Mouse (Mus musculus): ENCODE data around the gene Prkar2b. TPM values are rescaled to one million over a fixed set of nuclear protein-coding genes. Genes with fewer than 3 reads are reported as not detected.
A peak's percentile ranks its signal among the peaks of the same experiment; 100 is the strongest.

The Prkar2b gene
- 37.3 and 38.1 TPM in 2 replicates for polyA plus RNA-seq (2015; fragmentation: Nextera tagmentation; extraction: Ambion mirVana)

GRCm38 (mm10) chr12:32061090-32061930 lies at the start of gene Prkar2b:
Gene Prkar2b (minus strand): TSS chr12:32061296.
- H3K36me3 ChIP-seq, result no peaks in the 10 kb centered on the region
- H3K27me3 ChIP-seq, result no peaks in the 10 kb centered on the region
- H3K4me2 ChIP-seq, result peak within 1 kb of the TSS; percentile 87
- H3K27ac ChIP-seq, result peak within 1 kb of the TSS; percentile 96
- under 1% methylated on average over 56 of the region's 64 CpGs for WGBS
- H3K4me1 ChIP-seq, result peaks cover 29% of the 10 kb centered on the region
- H3K4me3 ChIP-seq, result peak within 1 kb of the TSS; percentile 69
- H3K9ac ChIP-seq, result peak within 1 kb of the TSS; percentile 86
- ATAC-seq (ENCODE audit: insufficient number of reproducible peaks, insufficient read depth, low FRiP score, low TSS enrichment, low read depth), result peak; percentile 97
- no peaks in the 10 kb centered on the region for H3K9me3 ChIP-seq

- H3K4me2 ChIP-seq, result no peak overlapping the region
- no peak overlapping the region for H3K27ac ChIP-seq
- WGBS, result 78% methylated on average over 8 of the region's 8 CpGs
- H3K4me1 ChIP-seq, result peaks cover 16% of the 10 kb centered on the region
- no peaks in the 10 kb centered on the region for H3K27me3 ChIP-seq
- no peaks in the 10 kb centered on the region for H3K36me3 ChIP-seq
- ATAC-seq (ENCODE audit: insufficient number of reproducible peaks, insufficient read depth, low FRiP score, low TSS enrichment, low read depth), result no peak
- no peak overlapping the region for H3K4me3 ChIP-seq
- no peak overlapping the region for H3K9ac ChIP-seq
- no peaks in the 10 kb centered on the region for H3K9me3 ChIP-seq
These were observed 48.1 kb upstream of the Prkar2b start for GRCm38 (mm10) chr12:32109201-32109600.

- ATAC-seq (ENCODE audit: insufficient number of reproducible peaks, insufficient read depth, low FRiP score, low TSS enrichment, low read depth), result no peak
- Histone ChIP-seq H3K27me3 (no peaks in the 10 kb centered on the region), H3K27ac (no peak overlapping the region), H3K9me3 (no peaks in the 10 kb centered on the region), H3K9ac (no peak overlapping the region), H3K4me2 (no peak overlapping the region), H3K36me3 (no peaks in the 10 kb centered on the region), H3K4me1 (0 out of 2 replicates have a peak, but pooled peaks cover 4% of the 10 kb centered on the region), H3K4me3 (no peak overlapping the region)
- 49% methylated on average over 4 of the region's 4 CpGs for WGBS
These were observed 43.9 kb upstream of the Prkar2b start for GRCm38 (mm10) chr12:32104955-32105521.

- H3K36me3 ChIP-seq, result no peaks in the 10 kb centered on the region
- H3K27ac ChIP-seq, result no peak overlapping the region
- no peaks in the 10 kb centered on the region for H3K27me3 ChIP-seq
- H3K4me1 ChIP-seq, result 0 out of 2 replicates have a peak, but pooled peaks cover 4% of the 10 kb centered on the region
- H3K9me3 ChIP-seq, result no peaks in the 10 kb centered on the region
- no peak overlapping the region for H3K4me3 ChIP-seq
- 83% methylated on average over 6 of the region's 6 CpGs for WGBS
- ATAC-seq (ENCODE audit: insufficient number of reproducible peaks, insufficient read depth, low FRiP score, low TSS enrichment, low read depth), result no peak
- no peak overlapping the region for H3K9ac ChIP-seq
- no peak overlapping the region for H3K4me2 ChIP-seq
These were observed 43.4 kb upstream of the Prkar2b start for GRCm38 (mm10) chr12:32104451-32104862.

GRCm38 (mm10) chr12:32101306-32101705 lies 40.2 kb upstream of the Prkar2b start:
- Histone ChIP-seq H3K36me3 (no peaks in the 10 kb centered on the region), H3K27me3 (no peaks in the 10 kb centered on the region), H3K9me3 (no peaks in the 10 kb centered on the region), H3K4me2 (no peak overlapping the region), H3K9ac (no peak overlapping the region), H3K4me1 (0 out of 2 replicates have a peak, but pooled peaks cover 4% of the 10 kb centered on the region), H3K27ac (no peak overlapping the region), H3K4me3 (no peak overlapping the region)
- no peak for ATAC-seq (ENCODE audit: insufficient number of reproducible peaks, insufficient read depth, low FRiP score, low TSS enrichment, low read depth)
- 84% methylated on average over 4 of the region's 4 CpGs for whole genome bisulfite sequencing

GRCm38 (mm10) chr12:32099686-32100206 lies 38.6 kb upstream of the Prkar2b start:
- Histone ChIP-seq H3K4me1 (no peaks in the 10 kb centered on the region), H3K9me3 (no peaks in the 10 kb centered on the region), H3K9ac (no peak overlapping the region), H3K4me3 (no peak overlapping the region), H3K27me3 (no peaks in the 10 kb centered on the region), H3K36me3 (no peaks in the 10 kb centered on the region), H3K4me2 (no peak overlapping the region), H3K27ac (no peak overlapping the region)
- ATAC-seq (ENCODE audit: insufficient number of reproducible peaks, insufficient read depth, low FRiP score, low TSS enrichment, low read depth), result no peak
- WGBS, result 77% methylated on average over 4 of the region's 4 CpGs

GRCm38 (mm10) chr12:32098596-32098995 lies 37.5 kb upstream of the Prkar2b start:
- Histone ChIP-seq H3K9me3 (no peaks in the 10 kb centered on the region), H3K4me3 (no peak overlapping the region), H3K27ac (no peak overlapping the region), H3K4me2 (no peak overlapping the region), H3K9ac (no peak overlapping the region), H3K4me1 (no peaks in the 10 kb centered on the region), H3K36me3 (no peaks in the 10 kb centered on the region), H3K27me3 (no peaks in the 10 kb centered on the region)
- WGBS, result 60% methylated on average over 4 of the region's 4 CpGs
- no peak for ATAC-seq (ENCODE audit: insufficient number of reproducible peaks, insufficient read depth, low FRiP score, low TSS enrichment, low read depth)

- no peaks in the 10 kb centered on the region for H3K9me3 ChIP-seq
- no peak overlapping the region for H3K9ac ChIP-seq
- H3K27me3 ChIP-seq, result no peaks in the 10 kb centered on the region
- no peak overlapping the region for H3K27ac ChIP-seq
- H3K4me1 ChIP-seq, result no peaks in the 10 kb centered on the region
- no peak overlapping the region for H3K4me2 ChIP-seq
- no peak overlapping the region for H3K4me3 ChIP-seq
- 56% methylated on average over 1 of the region's 1 CpGs for WGBS
- no peaks in the 10 kb centered on the region for H3K36me3 ChIP-seq
- no peak for ATAC-seq (ENCODE audit: insufficient number of reproducible peaks, insufficient read depth, low FRiP score, low TSS enrichment, low read depth)
These were observed 36.0 kb upstream of the Prkar2b start for GRCm38 (mm10) chr12:32097107-32097506.

GRCm38 (mm10) chr12:32095164-32095563 lies 34.1 kb upstream of the Prkar2b start:
- H3K27me3 ChIP-seq, result no peaks in the 10 kb centered on the region
- 0 out of 2 replicates have a peak, but pooled peaks cover 9% of the 10 kb centered on the region for H3K9me3 ChIP-seq
- H3K4me1 ChIP-seq, result no peaks in the 10 kb centered on the region
- no peak for ATAC-seq (ENCODE audit: insufficient number of reproducible peaks, insufficient read depth, low FRiP score, low TSS enrichment, low read depth)
- H3K4me2 ChIP-seq, result no peak overlapping the region
- H3K36me3 ChIP-seq, result no peaks in the 10 kb centered on the region
- WGBS, result 77% methylated on average over 1 of the region's 1 CpGs
- H3K4me3 ChIP-seq, result no peak overlapping the region
- no peak overlapping the region for H3K27ac ChIP-seq
- no peak overlapping the region for H3K9ac ChIP-seq

- H3K27ac ChIP-seq, result no peak overlapping the region
- no peak overlapping the region for H3K9ac ChIP-seq
- no peaks in the 10 kb centered on the region for H3K4me1 ChIP-seq
- ATAC-seq (ENCODE audit: insufficient number of reproducible peaks, insufficient read depth, low FRiP score, low TSS enrichment, low read depth), result no peak
- H3K27me3 ChIP-seq, result no peaks in the 10 kb centered on the region
- 91% methylated on average over 4 of the region's 4 CpGs for WGBS
- 0 out of 2 replicates have a peak, but pooled peaks cover 9% of the 10 kb centered on the region for H3K9me3 ChIP-seq
- H3K4me2 ChIP-seq, result no peak overlapping the region
- no peaks in the 10 kb centered on the region for H3K36me3 ChIP-seq
- no peak overlapping the region for H3K4me3 ChIP-seq
These were observed 31.4 kb upstream of the Prkar2b start for GRCm38 (mm10) chr12:32092452-32092851.

GRCm38 (mm10) chr12:32088566-32088965 lies 27.5 kb upstream of the Prkar2b start:
- Histone ChIP-seq H3K27ac (no peak overlapping the region), H3K27me3 (no peaks in the 10 kb centered on the region), H3K9me3 (0 out of 2 replicates have a peak, but pooled peaks cover 9% of the 10 kb centered on the region), H3K4me2 (no peak overlapping the region), H3K4me1 (no peaks in the 10 kb centered on the region), H3K9ac (no peak overlapping the region), H3K36me3 (no peaks in the 10 kb centered on the region), H3K4me3 (no peak overlapping the region)
- no peak for ATAC-seq (ENCODE audit: insufficient number of reproducible peaks, insufficient read depth, low FRiP score, low TSS enrichment, low read depth)
- WGBS, result 69% methylated on average over 3 of the region's 3 CpGs
